Mouse (Mus musculus) brain, embryonic 14.5 days (tissue): ENCODE data around the gene Entr1. TPM values are rescaled to one million over a fixed set of nuclear protein-coding genes. Genes with fewer than 3 reads are reported as not detected.

Source experiments
- DNase-seq: peaks from one replicate; pipeline ENCODE4 v3.0.0-alpha.2; 2011; ENCODE audit warnings: low read depth
- CTCF ChIP-seq: fragments of 200-500 bp; IDR thresholded peaks from 2 replicates; pipeline ENCODE4 v1.5.1; 2012; ENCODE audit warnings: inconsistent platforms, mild to moderate bottlenecking, moderate library complexity, borderline replicate concordance; ENCODE audit not compliant: insufficient read depth, insufficient read length; ENCODE audit errors: extremely low read depth
- POLR2A ChIP-seq: fragments of 200-500 bp; IDR thresholded peaks from 2 replicates; pipeline ENCODE4 v1.6.1; 2012; ENCODE audit warnings: mild to moderate bottlenecking, inconsistent platforms, borderline replicate concordance; ENCODE audit not compliant: poor library complexity, insufficient read depth, insufficient read length, severe bottlenecking; ENCODE audit errors: extremely low read depth
- polyA plus RNA-seq: library from polyadenylated mRNA; depleted of rRNA; stranded (reverse); fragments of >200 nt; gene quantifications from 2 replicates; pipeline ENCODE4 v1.2.3, GENCODE M21; 2012; rRNA removed

Entr1 gene
- 222 and 255 TPM in 2 replicates for polyA plus RNA-seq

DNA sequence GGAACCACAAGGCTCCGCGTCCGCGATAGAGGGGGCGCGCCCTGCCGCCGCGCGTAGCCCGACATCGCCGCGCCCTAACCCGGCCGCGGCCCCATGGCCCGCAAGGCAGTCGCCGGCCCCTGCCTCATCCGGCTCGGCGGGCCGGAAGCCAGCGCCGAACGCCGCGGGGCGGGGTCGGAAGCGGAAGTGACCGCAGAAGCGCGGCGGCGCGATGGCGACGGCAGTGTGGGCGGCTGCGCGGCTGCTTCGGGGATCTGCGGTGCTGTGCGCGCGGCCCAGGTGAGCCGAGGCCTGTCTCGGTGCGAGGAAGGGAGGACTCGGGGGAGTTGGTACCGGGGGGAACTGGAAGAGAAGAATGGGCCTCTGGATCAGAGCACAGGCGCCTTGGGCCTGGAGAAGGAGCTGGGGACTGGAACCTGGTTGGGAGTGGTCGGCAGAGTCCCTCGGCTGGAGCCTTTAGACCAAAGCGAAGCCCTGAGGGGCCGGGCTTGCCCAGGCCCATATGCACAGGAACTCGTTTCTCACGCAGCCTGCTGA lies at the start of gene Entr1, which contains the start of gene Pmpca:
Gene Entr1 (minus strand): TSS at position 163 of the 537 bp plus-strand sequence.
Gene Pmpca (plus strand): TSS at position 186 of the 537 bp plus-strand sequence.
- DNase-seq, result peak; percentile 94
- TF ChIP-seq POLR2A, result peak; percentile 99
- no peak for TF ChIP-seq CTCF

DNA sequence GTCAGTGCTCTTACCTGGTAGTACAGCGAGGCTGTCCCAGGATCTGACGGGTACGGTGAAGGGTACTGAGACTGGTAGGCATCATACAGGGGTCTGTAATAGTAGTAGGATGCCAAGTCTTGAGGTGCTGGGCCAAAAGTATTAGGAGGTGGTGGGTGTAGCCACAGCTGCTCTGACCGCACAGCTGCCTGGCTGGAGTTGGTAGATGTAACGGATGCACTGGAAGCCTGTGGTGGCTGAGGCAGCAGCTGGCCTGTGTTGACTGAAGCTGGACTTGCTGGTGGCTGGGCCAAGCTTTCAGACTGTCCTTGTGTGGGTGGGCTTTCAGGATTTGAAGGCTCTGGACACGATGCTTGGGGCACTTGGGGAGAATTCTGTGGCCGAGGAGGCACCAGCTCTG lies 49.3 kb upstream of the Entr1 start:
- DNase-seq, result no peak
- TF ChIP-seq POLR2A, result no peak
- no peak for TF ChIP-seq CTCF

DNA sequence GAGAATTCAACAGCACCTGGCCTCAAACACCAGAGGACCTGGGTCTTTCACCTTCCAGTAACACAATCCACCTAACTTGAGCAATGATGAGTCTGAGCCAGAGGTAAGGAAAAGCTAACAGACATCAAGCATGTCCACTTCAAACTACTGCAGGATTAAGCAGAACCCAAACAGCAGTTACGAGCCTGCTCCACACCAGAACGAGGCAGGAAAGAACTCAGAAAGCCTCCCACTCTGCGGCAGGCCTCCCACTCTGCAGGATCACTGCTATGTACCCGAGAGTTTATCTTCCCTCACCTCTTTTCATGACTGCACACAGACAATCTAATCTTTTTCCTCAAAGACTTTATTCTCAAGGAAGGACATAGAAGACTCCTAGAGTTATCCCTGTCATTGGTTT lies 48.1 kb upstream of the Entr1 start:
- DNase-seq, result no peak

DNA sequence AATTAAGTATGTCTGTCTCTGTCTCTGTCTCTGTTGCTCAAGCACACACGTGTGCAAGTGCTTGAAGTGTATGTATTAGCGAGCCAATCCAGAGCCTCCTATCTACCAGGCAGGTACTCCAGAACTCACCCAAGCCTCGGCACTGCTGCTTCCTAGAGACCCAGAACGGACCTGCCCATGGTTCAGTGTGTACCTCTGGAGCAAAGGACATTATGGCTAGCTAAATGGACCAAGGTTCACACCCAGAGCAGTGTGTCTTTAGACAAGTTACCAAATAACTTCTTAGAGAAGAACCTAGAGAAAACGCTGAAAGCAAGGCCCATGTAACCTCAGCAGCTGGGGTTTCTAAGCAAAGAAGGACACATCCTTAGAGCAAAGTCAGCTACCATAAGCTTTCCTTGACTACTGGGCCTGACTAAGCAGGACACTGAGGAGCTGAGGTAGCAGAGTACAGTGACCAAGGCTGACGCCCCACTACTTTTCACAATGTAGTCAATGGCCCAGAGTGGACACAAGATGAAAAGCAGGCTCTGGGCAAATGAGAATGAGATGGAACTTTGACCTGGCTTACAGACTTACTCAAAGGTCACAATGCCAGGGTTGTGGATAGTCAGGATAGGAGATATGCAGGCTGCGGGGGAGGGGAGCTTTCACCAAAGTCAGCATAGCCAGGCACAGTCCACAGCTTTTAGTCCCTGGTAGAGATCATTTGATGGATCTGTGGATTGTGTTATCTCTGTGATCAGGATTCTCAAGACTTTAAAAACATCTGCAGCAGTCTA lies 45.9 kb upstream of the Entr1 start:
- no peak for DNase-seq
- TF ChIP-seq CTCF (no peak), POLR2A (no peak)

More for the DNA sequence above, 48.1 kb upstream of the Entr1 start:
- TF ChIP-seq CTCF (no peak), POLR2A (no peak)

DNA sequence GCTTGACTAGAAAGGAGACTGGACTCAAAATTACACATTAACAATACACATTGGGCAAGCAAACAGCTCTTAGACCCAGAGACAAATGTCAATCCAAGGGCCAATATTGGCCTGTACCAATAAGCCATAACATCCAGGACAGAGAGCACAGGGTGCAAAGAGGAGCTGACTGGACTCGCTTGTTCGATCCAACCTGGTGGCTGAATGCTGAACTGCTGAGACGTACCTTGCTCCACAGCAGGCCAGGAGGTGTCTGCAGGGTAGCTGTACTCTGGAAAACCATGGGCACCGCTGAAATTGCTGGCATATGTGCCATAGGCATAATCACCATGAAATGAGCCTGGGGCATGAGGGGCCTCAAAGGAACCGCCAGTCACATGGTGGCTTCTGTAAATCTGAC lies 40.7 kb upstream of the Entr1 start:
- DNase-seq, result no peak
- TF ChIP-seq POLR2A (no peak), CTCF (no peak)

DNA sequence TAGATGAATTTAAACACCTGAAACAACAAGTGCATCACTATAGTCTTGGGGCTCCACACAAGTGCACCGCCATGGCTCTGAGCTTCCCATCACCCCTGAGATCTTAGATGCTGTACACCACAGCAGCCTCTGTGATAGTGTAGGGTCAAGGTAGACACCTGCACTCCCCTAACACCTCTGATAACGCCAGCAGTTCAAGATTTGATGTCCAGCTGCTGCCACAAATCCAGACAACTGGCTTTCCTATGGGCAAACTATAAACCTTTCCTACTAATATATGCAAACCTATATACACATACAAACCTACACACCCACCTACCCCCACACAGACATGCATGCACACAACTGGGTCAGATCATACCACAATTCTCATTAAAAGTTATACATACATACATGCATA lies 35.4 kb upstream of the Entr1 start:
- DNase-seq, result no peak
- TF ChIP-seq CTCF (no peak), POLR2A (no peak)

DNA sequence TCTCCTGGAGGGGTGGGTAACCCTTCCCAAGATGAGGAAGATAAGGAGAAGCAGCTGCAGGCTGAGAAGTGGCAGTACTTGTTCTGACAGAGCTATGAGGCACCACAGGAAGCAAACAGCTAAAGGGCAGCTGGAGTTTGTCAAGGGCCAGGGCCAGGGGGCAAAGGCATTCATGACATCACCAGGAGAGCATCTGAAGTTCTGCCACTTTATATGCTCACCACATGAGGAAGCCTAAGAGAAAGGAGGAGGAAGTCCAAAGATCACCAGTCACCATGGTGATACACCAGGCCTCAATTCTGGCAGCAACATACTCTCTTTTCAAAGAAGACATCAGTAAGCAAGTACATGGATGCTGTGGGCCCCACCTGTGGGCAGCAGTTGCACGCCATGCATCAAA lies 34.0 kb upstream of the Entr1 start:
- TF ChIP-seq POLR2A (no peak), CTCF (no peak)

GRCm38 (mm10) chr2:26421969-26422368 lies 32.9 kb upstream of the Entr1 start:
- TF ChIP-seq CTCF (no peak), POLR2A (no peak)
- DNase-seq, result no peak

More for the DNA sequence above, 34.0 kb upstream of the Entr1 start:
- DNase-seq, result no peak

DNA sequence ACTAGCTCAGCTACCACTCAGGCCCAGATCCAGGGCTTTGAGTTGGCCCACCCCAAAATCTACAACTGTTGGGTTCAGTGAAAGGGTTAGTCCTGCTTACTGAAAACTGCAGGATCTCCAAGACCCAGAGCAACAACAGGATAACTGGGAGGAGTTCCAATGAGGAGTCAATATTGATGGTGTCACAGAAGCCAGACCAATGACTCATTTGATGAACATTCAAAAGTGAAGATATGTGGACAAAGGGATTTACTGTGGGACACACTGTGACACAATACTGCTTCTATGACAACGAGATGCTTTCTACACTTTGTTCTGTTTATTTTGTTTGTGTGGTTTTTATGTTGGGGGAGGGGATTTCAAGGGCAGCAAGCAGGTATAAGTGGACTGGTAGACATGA lies 29.0 kb upstream of the Entr1 start:
- TF ChIP-seq POLR2A, result no peak
- TF ChIP-seq CTCF, result no peak
- no peak for DNase-seq

- DNase-seq, result no peak
- TF ChIP-seq CTCF (no peak), POLR2A (no peak)
Measured at GRCm38 (mm10) chr2:26417066-26417465, 27.9 kb upstream of the Entr1 start.

GRCm38 (mm10) chr2:26410931-26411411 lies 21.9 kb upstream of the Entr1 start:
- DNase-seq, result no peak
- TF ChIP-seq POLR2A, result no peak
- no peak for TF ChIP-seq CTCF

DNA sequence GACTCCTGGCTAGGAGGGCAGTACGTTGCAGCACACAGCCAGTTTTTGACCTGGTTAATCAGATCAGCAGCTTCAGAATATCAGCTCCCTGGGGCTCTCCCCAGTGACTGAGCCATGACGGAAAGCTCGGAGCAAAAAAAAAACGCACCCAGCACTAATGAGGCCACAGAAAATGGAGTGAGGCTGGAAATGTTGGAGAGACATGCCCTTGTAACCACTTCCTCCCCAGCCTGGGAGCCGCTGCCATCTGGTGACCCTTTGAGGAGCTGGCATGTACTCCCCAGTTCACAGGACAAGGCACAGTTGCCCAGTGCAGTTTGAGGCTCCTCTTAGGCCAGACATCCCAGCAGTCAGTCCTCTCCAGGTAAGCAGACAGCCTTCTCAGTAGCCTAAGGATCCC lies 21.0 kb upstream of the Entr1 start:
- TF ChIP-seq POLR2A (no peak), CTCF (no peak)
- DNase-seq, result no peak

GRCm38 (mm10) chr2:26409362-26409761 lies 20.2 kb upstream of the Entr1 start:
- TF ChIP-seq CTCF (no peak), POLR2A (no peak)
- DNase-seq, result no peak
